Mouse (Mus musculus): ENCODE results near the gene Lpin3. TPM values are rescaled to one million over a fixed set of nuclear protein-coding genes. Genes with fewer than 3 reads are reported as not detected.

The Lpin3 gene
- total and polyA plus RNA-seq, 2 experiments from 2014 or later: 0.60 to 1.4 TPM

DNA sequence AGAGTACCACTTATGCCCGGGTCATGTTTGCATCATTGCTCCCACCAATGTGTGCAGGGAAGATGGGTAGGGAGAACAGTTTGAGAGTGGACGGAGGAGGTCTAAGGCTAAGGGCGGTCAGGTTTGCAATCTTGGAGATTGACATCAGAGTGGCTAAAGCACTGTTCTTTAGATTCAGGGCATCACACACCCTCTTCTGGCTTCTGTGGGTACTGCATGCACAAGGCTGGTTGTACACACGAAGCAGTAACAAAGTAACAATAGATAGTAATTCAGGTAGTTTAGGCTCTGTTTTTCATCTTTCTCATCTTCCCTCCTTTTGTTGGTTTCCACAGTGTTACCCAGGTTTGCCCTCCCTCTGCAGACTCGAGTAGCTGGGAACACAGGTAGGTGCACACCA is 50.9 kb downstream of the Lpin3 start:
- ATAC-seq (no peak), DNase-seq (ENCODE audit: low spot score) (no peak)
- H3K4me1 ChIP-seq (ENCODE audit: insufficient read depth, low read length): no peaks in the 10 kb centered on the region
- TF ChIP-seq CTCF (IDR thresholded peaks at IDR 0.05; ENCODE audit: low read depth): peak; percentile 30
- no peak overlapping the region for H3K4me2 ChIP-seq (ENCODE audit: low read depth, low read length)
- no peak overlapping the region for H3K9ac ChIP-seq (replicated peaks; ENCODE audit: low read length)
- no peak overlapping the region for H3K27ac ChIP-seq
- WGBS: 94% methylated on average over 5 of the region's 5 CpGs
- no peak overlapping the region for H3K4me3 ChIP-seq (ENCODE audit: low read length)
- H3K27me3 ChIP-seq (ENCODE audit: insufficient read depth, low read length): no peaks in the 10 kb centered on the region
- no peaks in the 10 kb centered on the region for H3K9me3 ChIP-seq (ENCODE audit: low read length)
- H3K36me3 ChIP-seq (ENCODE audit: insufficient read depth, low read length): no peaks in the 10 kb centered on the region

DNA sequence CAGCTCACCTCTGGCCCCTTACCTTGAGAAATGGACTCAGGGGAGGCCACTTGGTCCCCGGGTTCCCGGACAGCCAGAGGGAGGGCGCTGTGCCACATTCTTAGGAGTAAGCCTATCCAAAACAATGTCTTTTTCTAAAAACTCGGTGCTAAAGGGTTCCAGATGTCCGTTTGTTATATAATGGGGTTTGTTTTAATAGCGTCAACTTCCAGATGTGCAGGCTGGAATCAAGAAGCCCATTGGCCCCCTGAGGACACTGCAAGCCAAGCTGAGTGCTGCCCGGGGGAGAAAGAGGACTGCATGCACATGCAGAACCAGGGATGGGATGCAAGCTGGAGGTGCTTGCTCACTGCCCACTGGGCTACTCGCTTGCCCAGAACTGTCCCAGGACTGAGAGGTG is 51.9 kb downstream of the Lpin3 start:
- ATAC-seq: no peak
- WGBS: 71% methylated on average over 8 of the region's 8 CpGs
- Histone ChIP-seq H3K36me3 (ENCODE audit: insufficient read depth, low read length) (no peaks in the 10 kb centered on the region), H3K9me3 (ENCODE audit: low read length) (no peaks in the 10 kb centered on the region), H3K27me3 (ENCODE audit: insufficient read depth, low read length) (no peaks in the 10 kb centered on the region), H3K4me2 (ENCODE audit: low read depth, low read length) (no peak overlapping the region), H3K4me3 (ENCODE audit: low read length) (no peak overlapping the region), H3K27ac (no peak overlapping the region), H3K9ac (replicated peaks; ENCODE audit: low read length) (no peak overlapping the region), H3K4me1 (ENCODE audit: insufficient read depth, low read length) (no peaks in the 10 kb centered on the region)
- DNase-seq (ENCODE audit: low spot score): no peak
- TF ChIP-seq CTCF (IDR thresholded peaks at IDR 0.05; ENCODE audit: low read depth): no peak

DNA sequence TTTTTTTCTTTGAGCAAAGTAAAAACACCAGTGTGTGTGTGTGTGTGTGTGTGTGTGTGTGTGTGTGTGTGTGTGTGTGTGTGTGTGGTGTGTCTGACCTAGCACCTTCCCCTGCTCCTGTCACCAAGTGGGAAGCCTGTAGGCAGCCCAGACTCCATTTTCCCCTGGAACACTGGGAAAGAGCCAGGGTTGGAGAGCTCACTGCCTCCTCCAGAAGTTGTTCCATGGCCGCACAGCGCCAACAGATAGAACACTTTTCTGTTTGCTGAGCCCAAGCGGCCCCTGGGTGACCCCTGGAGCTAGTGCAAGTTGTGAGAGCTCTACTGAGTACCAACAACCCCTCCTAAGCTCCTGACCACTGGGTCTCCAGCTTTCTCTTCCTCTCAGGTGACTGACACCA is 52.5 kb downstream of the Lpin3 start:
- H3K4me2 ChIP-seq (ENCODE audit: low read depth, low read length): no peak overlapping the region
- no peak for DNase-seq (ENCODE audit: low spot score)
- no peak overlapping the region for H3K27ac ChIP-seq
- H3K4me3 ChIP-seq (ENCODE audit: low read length): no peak overlapping the region
- no peaks in the 10 kb centered on the region for H3K4me1 ChIP-seq (ENCODE audit: insufficient read depth, low read length)
- no peak for ATAC-seq
- 81% methylated on average over 3 of the region's 3 CpGs for WGBS
- H3K27me3 ChIP-seq (ENCODE audit: insufficient read depth, low read length): no peaks in the 10 kb centered on the region
- H3K9me3 ChIP-seq (ENCODE audit: low read length): no peaks in the 10 kb centered on the region
- TF ChIP-seq CTCF (IDR thresholded peaks at IDR 0.05; ENCODE audit: low read depth): no peak
- no peak overlapping the region for H3K9ac ChIP-seq (replicated peaks; ENCODE audit: low read length)
- no peaks in the 10 kb centered on the region for H3K36me3 ChIP-seq (ENCODE audit: insufficient read depth, low read length)

DNA sequence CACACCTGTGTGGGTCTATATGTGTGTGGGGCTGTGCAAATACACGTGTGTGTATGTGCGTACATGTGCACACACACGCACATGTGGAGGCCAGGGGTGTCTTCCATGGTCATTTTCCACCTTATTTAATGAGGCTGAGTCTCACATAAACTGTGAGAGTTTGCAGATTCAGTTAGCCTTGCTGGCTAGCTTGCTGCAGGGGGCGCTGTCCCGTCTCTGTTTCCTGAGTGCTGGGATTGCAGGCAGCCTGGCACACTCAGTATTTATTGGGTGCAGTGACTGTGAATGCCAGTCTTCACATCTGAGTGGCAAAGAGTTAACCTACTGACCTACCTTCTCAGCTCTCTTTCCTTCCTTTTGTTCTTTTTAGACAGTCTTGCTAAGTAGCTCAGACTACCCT is 53.4 kb downstream of the Lpin3 start:
- Histone ChIP-seq H3K4me3 (ENCODE audit: low read length) (no peak overlapping the region), H3K4me1 (ENCODE audit: insufficient read depth, low read length) (no peaks in the 10 kb centered on the region), H3K27ac (no peak overlapping the region), H3K4me2 (ENCODE audit: low read depth, low read length) (no peak overlapping the region), H3K36me3 (ENCODE audit: insufficient read depth, low read length) (no peaks in the 10 kb centered on the region), H3K27me3 (ENCODE audit: insufficient read depth, low read length) (no peaks in the 10 kb centered on the region), H3K9ac (replicated peaks; ENCODE audit: low read length) (no peak overlapping the region), H3K9me3 (ENCODE audit: low read length) (no peaks in the 10 kb centered on the region)
- TF ChIP-seq CTCF (IDR thresholded peaks at IDR 0.05; ENCODE audit: low read depth): peak; percentile 41
- ATAC-seq (no peak), DNase-seq (ENCODE audit: low spot score) (no peak)
- 70% methylated on average over 5 of the region's 5 CpGs for WGBS

DNA sequence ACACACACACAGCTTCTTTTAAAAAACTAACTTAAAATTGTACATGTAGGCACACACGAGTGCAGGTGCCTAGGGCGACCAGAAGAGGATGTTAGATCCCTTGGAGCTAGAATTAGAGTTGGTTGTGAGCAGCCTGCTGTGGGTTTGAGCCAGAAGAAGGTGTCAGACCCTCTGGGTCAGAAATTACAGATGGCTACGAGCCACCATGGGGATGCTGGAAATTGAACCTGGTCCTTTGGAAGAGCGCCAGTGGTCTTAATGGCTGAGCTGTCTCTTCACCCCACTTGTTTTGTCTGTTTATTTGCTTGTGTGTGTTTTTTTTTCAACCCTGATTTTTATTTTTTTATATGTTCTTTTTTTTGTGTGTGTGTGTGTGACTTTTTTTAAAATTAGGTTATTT is 54.0 kb downstream of the Lpin3 start:
- no peaks in the 10 kb centered on the region for H3K36me3 ChIP-seq (ENCODE audit: insufficient read depth, low read length)
- no peak for TF ChIP-seq CTCF (IDR thresholded peaks at IDR 0.05; ENCODE audit: low read depth)
- WGBS: 59% methylated on average over 4 of the region's 4 CpGs
- no peak overlapping the region for H3K9ac ChIP-seq (replicated peaks; ENCODE audit: low read length)
- no peak overlapping the region for H3K4me2 ChIP-seq (ENCODE audit: low read depth, low read length)
- no peak overlapping the region for H3K4me3 ChIP-seq (ENCODE audit: low read length)
- no peaks in the 10 kb centered on the region for H3K9me3 ChIP-seq (ENCODE audit: low read length)
- ATAC-seq: no peak
- no peaks in the 10 kb centered on the region for H3K27me3 ChIP-seq (ENCODE audit: insufficient read depth, low read length)
- no peaks in the 10 kb centered on the region for H3K4me1 ChIP-seq (ENCODE audit: insufficient read depth, low read length)
- no peak overlapping the region for H3K27ac ChIP-seq
- DNase-seq (ENCODE audit: low spot score): peak; percentile 50

DNA sequence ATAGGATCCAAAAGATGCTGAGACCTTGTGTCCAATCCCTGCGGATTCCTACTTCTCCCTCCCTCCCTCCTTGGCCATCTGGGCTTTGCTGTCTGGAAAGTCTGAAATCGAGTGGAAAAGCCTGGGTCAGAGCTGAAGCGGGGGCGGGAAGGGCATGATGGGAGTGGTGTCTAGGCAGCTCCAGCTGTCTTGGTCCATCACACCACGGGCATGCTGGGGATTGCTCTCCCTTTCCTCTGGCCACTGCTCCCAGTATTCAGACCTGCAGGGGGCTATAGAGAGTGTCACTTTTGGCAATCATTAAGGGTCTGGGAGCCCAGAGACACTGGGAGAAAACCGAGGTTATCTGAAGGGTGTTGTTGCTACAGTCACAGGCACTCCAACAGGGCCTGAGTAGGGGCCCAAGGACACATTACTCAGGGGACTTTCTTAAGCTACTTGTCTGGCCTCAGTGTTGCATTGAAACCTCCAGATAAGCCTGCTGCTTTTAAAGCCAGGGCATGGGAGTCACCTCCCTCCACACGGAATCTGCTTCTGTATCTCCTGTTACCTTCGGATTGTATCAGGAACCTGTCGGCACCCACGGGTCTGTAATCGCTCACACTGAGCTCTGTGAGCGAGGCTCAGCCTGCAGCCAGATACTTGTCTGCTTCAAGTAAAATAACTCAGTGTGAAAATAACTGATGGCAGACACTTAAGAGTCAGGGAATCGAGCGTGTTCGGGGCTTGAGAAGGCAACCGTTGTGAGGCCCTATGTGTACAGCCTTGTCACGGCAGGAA is 60.6 kb downstream of the Lpin3 start:
- H3K9me3 ChIP-seq (ENCODE audit: low read length): no peaks in the 10 kb centered on the region
- H3K4me3 ChIP-seq (ENCODE audit: low read length): no peak overlapping the region
- H3K4me1 ChIP-seq (ENCODE audit: insufficient read depth, low read length): no peaks in the 10 kb centered on the region
- WGBS: 63% methylated on average over 17 of the region's 17 CpGs
- peak; percentile 30; the same call in 1 of the 2 replicates for ATAC-seq
- TF ChIP-seq CTCF (IDR thresholded peaks at IDR 0.05; ENCODE audit: low read depth): peak; percentile 29
- H3K27me3 ChIP-seq (ENCODE audit: insufficient read depth, low read length): no peaks in the 10 kb centered on the region
- H3K36me3 ChIP-seq (ENCODE audit: insufficient read depth, low read length): no peaks in the 10 kb centered on the region
- DNase-seq (ENCODE audit: low spot score): peak; percentile 43
- H3K27ac ChIP-seq: 0 out of 2 replicates have a peak overlapping the region, but pooled peaks have one; percentile 22
- 0 out of 2 replicates have a peak overlapping the region, but pooled peaks have one; percentile 6 for H3K9ac ChIP-seq (replicated peaks; ENCODE audit: low read length)
- no peak overlapping the region for H3K4me2 ChIP-seq (ENCODE audit: low read depth, low read length)

DNA sequence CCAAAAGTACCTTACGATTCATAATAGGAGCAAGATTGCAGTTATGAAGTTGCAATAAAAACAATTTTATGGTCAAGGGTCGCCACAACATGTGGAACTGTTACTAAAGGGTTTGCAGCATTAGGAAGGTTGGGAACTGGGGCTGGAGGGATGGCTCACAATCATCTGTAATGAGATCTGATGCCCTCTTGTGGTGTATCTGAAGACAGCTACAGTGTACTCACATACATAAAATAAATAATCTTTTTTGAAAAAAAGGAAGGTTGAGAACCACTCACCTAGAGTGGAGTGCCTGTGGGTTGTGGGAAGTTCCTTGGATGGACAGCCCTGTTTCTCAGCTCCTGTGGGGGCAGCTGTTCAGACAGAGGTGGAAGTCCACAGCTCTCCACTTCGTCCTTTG is 62.0 kb downstream of the Lpin3 start:
- Histone ChIP-seq H3K4me1 (ENCODE audit: insufficient read depth, low read length) (no peaks in the 10 kb centered on the region), H3K27me3 (ENCODE audit: insufficient read depth, low read length) (no peaks in the 10 kb centered on the region), H3K36me3 (ENCODE audit: insufficient read depth, low read length) (no peaks in the 10 kb centered on the region), H3K9me3 (ENCODE audit: low read length) (no peaks in the 10 kb centered on the region), H3K4me2 (ENCODE audit: low read depth, low read length) (no peak overlapping the region), H3K27ac (no peak overlapping the region), H3K4me3 (ENCODE audit: low read length) (no peak overlapping the region), H3K9ac (replicated peaks; ENCODE audit: low read length) (no peak overlapping the region)
- 66% methylated on average over 3 of the region's 3 CpGs for WGBS
- peak; percentile 69 for TF ChIP-seq CTCF (IDR thresholded peaks at IDR 0.05; ENCODE audit: low read depth)
- ATAC-seq (peak; percentile 36; the same call in 1 of the 2 replicates), DNase-seq (ENCODE audit: low spot score) (peak; percentile 26)

Measured in hindbrain, postnatal 0 days (tissue).